Mouse (Mus musculus): ENCODE measurements around the gene Slc41a3. TPM values are rescaled to one million over a fixed set of nuclear protein-coding genes. Genes with fewer than 3 reads are reported as not detected.
"Not testable (repeated sequence)": the region's sequence is repeated elsewhere in the genome, so short reads cannot be mapped to it uniquely, and the experiment has no call there.

The Slc41a3 gene
- polyA plus RNA-seq, 1 experiment from 2014 or later = 34.8 TPM

DNA sequence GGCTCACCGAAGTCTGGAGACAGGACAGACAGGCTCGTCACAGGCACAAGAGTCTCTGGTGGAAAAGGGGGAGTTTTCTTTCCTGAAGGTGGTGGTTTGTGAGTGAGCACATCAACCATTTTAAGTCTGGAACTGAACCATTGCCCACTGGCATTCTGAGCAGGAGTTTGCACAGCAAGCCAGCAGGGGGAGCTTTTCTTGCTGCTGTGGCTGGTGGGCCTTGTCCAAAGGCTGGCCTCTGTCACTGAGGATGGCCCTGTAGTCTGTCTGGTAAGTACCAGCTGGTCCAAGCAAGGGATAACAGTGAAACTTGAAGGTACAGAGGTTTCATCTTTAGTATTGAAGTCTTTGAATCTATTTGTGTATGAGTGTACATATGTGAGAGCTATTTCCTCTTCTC is 49.2 kb downstream of the Slc41a3 start:
- peaks cover 14% of the 10 kb centered on the region for H3K4me1 ChIP-seq (replicated peaks)
- H3K27ac ChIP-seq = no peak overlapping the region
- no peak for DNase-seq
- H3K4me3 ChIP-seq (replicated peaks) = no peak overlapping the region
- H3K9ac ChIP-seq = no peak overlapping the region
- 0 out of 2 replicates have a peak, but pooled peaks have one; percentile 56 for ATAC-seq (ENCODE audit: low read depth)
- H3K4me2 ChIP-seq = no peak overlapping the region
- H3K9me3 ChIP-seq (replicated peaks) = no peaks in the 10 kb centered on the region
- WGBS (ENCODE audit: insufficient replicate concordance) = 35% methylated on average over 2 of the region's 2 CpGs
- no peaks in the 10 kb centered on the region for H3K27me3 ChIP-seq
- no peaks in the 10 kb centered on the region for H3K36me3 ChIP-seq

GRCm38 (mm10) chr6:90656344-90656850 is 51.9 kb downstream of the Slc41a3 start:
- H3K27ac ChIP-seq; H3K9ac ChIP-seq; H3K4me2 ChIP-seq; H3K36me3 ChIP-seq; ATAC-seq (ENCODE audit: low read depth); H3K27me3 ChIP-seq; H3K4me3 ChIP-seq (replicated peaks); DNase-seq; H3K9me3 ChIP-seq (replicated peaks): not testable (repeated sequence)
- peaks cover 32% of the 10 kb centered on the region for H3K4me1 ChIP-seq (replicated peaks)
- WGBS (ENCODE audit: insufficient replicate concordance) = 40% methylated on average over 2 of the region's 2 CpGs

DNA sequence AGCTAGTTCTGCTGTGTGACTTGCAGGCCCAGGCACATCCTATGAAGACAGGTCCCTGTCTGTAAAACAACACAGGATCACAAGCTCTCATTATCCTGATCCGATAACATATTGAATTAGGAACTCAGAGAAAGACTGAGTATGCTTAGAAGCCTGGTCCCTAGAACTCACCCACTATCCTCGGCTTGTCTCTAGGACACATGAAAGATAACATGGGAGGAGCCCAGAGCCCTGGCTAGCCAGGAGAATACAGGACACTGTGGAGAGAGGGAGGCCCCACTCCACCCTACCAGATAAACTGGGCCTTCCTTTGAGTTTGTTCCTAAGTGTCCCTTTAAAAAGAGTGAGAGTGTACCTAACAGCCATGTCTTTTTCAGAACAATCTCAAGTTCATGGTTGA is 55.4 kb downstream of the Slc41a3 start:
- peak overlapping the region; percentile 78 for H3K27ac ChIP-seq
- ATAC-seq (ENCODE audit: low read depth) = peak; percentile 94

DNA sequence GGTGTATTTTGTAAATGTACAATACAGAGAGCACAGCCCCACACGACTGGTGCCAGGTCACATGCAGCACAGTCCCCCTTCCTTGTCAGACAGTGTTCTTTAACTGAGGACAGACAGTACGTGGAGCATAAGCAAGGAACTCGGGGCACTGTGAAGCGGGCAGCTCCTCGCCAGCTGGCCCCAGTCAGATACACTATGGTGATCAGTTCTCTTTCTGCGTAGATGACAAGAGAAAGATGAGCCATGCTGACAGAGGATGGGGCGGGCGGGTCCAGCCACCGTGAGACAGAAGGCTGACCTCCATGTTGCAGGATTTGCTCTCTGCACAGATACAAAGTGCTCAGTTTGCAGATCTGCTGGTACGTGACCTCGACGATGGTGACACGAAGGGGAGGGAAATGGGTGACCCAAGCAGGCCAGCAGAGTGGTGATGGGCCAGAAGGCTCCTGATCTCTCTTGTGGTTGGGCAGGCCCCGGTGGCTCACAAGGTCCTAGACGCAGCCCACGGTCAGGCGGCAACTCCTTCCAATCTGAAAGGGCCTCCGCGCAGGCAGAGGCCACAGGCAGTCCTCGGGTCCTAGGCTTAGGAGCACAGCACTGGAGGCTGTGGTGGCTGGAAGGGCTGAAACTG is 56.0 kb downstream of the Slc41a3 start:
- H3K4me1 ChIP-seq (replicated peaks) = peaks cover 40% of the 10 kb centered on the region
- peak overlapping the region; percentile 45; the same call in 1 of the 2 replicates for H3K9ac ChIP-seq
- peak overlapping the region; percentile 78 for H3K27ac ChIP-seq
- no peak overlapping the region for H3K4me3 ChIP-seq (replicated peaks)
- H3K27me3 ChIP-seq = no peaks in the 10 kb centered on the region
- DNase-seq (no peak), ATAC-seq (ENCODE audit: low read depth) (no peak; the same call in 1 of the 2 replicates)
- 77% methylated on average over 20 of the region's 20 CpGs for WGBS (ENCODE audit: insufficient replicate concordance)
- peaks cover 38% of the 10 kb centered on the region for H3K36me3 ChIP-seq
- peak overlapping the region; percentile 42 for H3K4me2 ChIP-seq
- H3K9me3 ChIP-seq (replicated peaks) = no peaks in the 10 kb centered on the region

More for the DNA sequence above, 55.4 kb downstream of the Slc41a3 start:
- Histone ChIP-seq H3K4me1 (replicated peaks) (peaks cover 40% of the 10 kb centered on the region), H3K9ac (0 out of 2 replicates have a peak overlapping the region, but pooled peaks have one; percentile 45), H3K27me3 (no peaks in the 10 kb centered on the region), H3K9me3 (replicated peaks) (no peaks in the 10 kb centered on the region), H3K4me2 (peak overlapping the region; percentile 42), H3K4me3 (replicated peaks) (no peak overlapping the region), H3K36me3 (peaks cover 32% of the 10 kb centered on the region)
- WGBS (ENCODE audit: insufficient replicate concordance) = 35% methylated on average over 2 of the region's 2 CpGs
- peak; percentile 53 for DNase-seq

- peaks cover 43% of the 10 kb centered on the region for H3K36me3 ChIP-seq
- H3K27ac ChIP-seq = peak overlapping the region; percentile 78
- H3K9me3 ChIP-seq (replicated peaks) = no peaks in the 10 kb centered on the region
- H3K4me2 ChIP-seq = no peak overlapping the region
- H3K27me3 ChIP-seq = no peaks in the 10 kb centered on the region
- 82% methylated on average over 11 of the region's 11 CpGs for WGBS (ENCODE audit: insufficient replicate concordance)
- DNase-seq (no peak), ATAC-seq (ENCODE audit: low read depth) (no peak)
- peak overlapping the region; percentile 45; the same call in 1 of the 2 replicates for H3K9ac ChIP-seq
- H3K4me3 ChIP-seq (replicated peaks) = no peak overlapping the region
- H3K4me1 ChIP-seq (replicated peaks) = peaks cover 40% of the 10 kb centered on the region
Measured at GRCm38 (mm10) chr6:90661029-90661399, 56.5 kb downstream of the Slc41a3 start.

- H3K27me3 ChIP-seq = no peaks in the 10 kb centered on the region
- H3K9ac ChIP-seq = no peak overlapping the region
- no peak overlapping the region for H3K4me2 ChIP-seq
- H3K36me3 ChIP-seq = peaks cover 54% of the 10 kb centered on the region
- 93% methylated on average over 5 of the region's 5 CpGs for WGBS (ENCODE audit: insufficient replicate concordance)
- H3K9me3 ChIP-seq (replicated peaks) = no peaks in the 10 kb centered on the region
- DNase-seq (no peak), ATAC-seq (ENCODE audit: low read depth) (no peak)
- peaks cover 40% of the 10 kb centered on the region for H3K4me1 ChIP-seq (replicated peaks)
- no peak overlapping the region; the same call in 1 of the 2 replicates for H3K27ac ChIP-seq
- no peak overlapping the region for H3K4me3 ChIP-seq (replicated peaks)
Measured at GRCm38 (mm10) chr6:90662148-90662547, 57.6 kb downstream of the Slc41a3 start.

DNA sequence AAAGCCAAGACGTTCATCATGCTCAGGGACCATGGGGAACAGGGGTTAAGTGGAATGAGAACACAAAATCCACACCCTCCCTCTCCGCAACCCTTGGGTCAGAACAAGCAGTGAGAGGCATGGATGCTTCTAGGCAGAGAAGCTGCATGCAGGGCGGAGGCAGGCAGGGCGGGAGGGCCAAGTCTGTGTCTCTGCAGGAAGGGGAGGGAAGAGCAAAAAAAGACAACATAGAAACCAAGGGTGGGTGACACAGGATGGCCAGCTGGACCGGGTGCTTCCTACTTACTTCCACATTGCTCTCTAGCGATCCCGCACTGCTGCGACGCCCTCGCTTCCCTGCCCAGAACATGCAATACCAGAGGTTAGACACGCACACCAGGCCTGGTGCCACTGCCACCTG is 59.2 kb downstream of the Slc41a3 start:
- Histone ChIP-seq H3K4me3 (replicated peaks) (no peak overlapping the region), H3K27me3 (no peaks in the 10 kb centered on the region), H3K27ac (no peak overlapping the region), H3K36me3 (peaks cover 70% of the 10 kb centered on the region), H3K9ac (no peak overlapping the region), H3K4me2 (no peak overlapping the region), H3K9me3 (replicated peaks) (no peaks in the 10 kb centered on the region), H3K4me1 (replicated peaks) (peaks cover 34% of the 10 kb centered on the region)
- no peak for DNase-seq
- ATAC-seq (ENCODE audit: low read depth) = no peak
- WGBS (ENCODE audit: insufficient replicate concordance) = 73% methylated on average over 11 of the region's 11 CpGs

DNA sequence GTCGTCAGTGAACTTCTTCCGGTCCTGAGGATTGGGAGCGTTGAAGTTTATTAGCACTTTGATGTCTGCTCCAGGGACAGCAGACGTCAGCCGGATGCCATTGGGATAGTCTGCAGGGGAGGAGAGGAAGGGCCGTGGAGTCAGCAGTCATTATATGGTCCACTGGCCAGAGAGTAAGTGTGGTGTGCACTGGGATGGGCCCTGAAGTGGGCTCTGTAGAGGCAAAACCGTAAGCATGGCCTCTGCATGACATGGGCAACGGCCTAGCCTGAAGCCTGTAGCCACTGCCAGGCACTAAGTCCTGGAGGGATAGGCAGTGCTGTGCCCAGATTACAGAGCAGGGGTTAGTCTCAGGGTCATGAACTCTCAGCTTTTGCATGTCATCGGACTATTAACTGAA is 64.2 kb downstream of the Slc41a3 start:
- H3K4me2 ChIP-seq = no peak overlapping the region
- no peak overlapping the region for H3K4me3 ChIP-seq (replicated peaks)
- H3K4me1 ChIP-seq (replicated peaks) = no peaks in the 10 kb centered on the region
- DNase-seq = no peak
- H3K27me3 ChIP-seq = no peaks in the 10 kb centered on the region
- peaks cover 98% of the 10 kb centered on the region for H3K36me3 ChIP-seq
- H3K27ac ChIP-seq = no peak overlapping the region
- no peak for ATAC-seq (ENCODE audit: low read depth)
- 90% methylated on average over 9 of the region's 9 CpGs for WGBS (ENCODE audit: insufficient replicate concordance)
- no peak overlapping the region for H3K9ac ChIP-seq
- no peaks in the 10 kb centered on the region for H3K9me3 ChIP-seq (replicated peaks)

- WGBS (ENCODE audit: insufficient replicate concordance) = 73% methylated on average over 4 of the region's 4 CpGs
- DNase-seq (no peak), ATAC-seq (ENCODE audit: low read depth) (no peak)
- Histone ChIP-seq H3K9me3 (replicated peaks) (no peaks in the 10 kb centered on the region), H3K4me1 (replicated peaks) (peaks cover 17% of the 10 kb centered on the region), H3K4me3 (replicated peaks) (no peak overlapping the region), H3K27me3 (no peaks in the 10 kb centered on the region), H3K36me3 (peaks cover 71% of the 10 kb centered on the region), H3K9ac (no peak overlapping the region), H3K27ac (no peak overlapping the region), H3K4me2 (no peak overlapping the region)
Measured at GRCm38 (mm10) chr6:90678759-90679158, 74.2 kb downstream of the Slc41a3 start.

DNA sequence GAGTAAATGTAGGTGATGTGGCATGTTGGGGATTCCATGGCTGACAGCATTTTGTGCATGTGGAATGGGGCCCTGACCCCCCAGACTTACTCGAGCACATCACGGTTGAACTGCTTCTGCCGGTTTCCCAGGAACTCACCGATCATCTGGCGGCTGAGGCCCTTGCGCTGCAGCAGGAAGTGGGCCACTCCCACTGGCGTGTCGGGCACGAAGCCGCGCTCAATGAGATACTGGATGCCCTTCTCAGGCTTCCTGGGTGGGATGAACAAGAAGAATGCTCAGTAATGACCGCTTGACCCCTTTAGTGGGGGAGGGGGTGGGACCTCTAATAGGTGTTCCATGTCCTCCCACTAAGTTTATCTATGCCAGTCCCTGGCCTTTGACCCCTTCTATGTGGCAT is 75.9 kb downstream of the Slc41a3 start:
- no peak overlapping the region for H3K27ac ChIP-seq
- ATAC-seq (ENCODE audit: low read depth) (no peak), DNase-seq (no peak)
- H3K27me3 ChIP-seq = no peaks in the 10 kb centered on the region
- no peak overlapping the region for H3K9ac ChIP-seq
- H3K4me1 ChIP-seq (replicated peaks) = peaks cover 25% of the 10 kb centered on the region
- 71% methylated on average over 12 of the region's 12 CpGs for WGBS (ENCODE audit: insufficient replicate concordance)
- no peak overlapping the region for H3K4me3 ChIP-seq (replicated peaks)
- H3K4me2 ChIP-seq = no peak overlapping the region
- H3K36me3 ChIP-seq = peaks cover 58% of the 10 kb centered on the region
- H3K9me3 ChIP-seq (replicated peaks) = no peaks in the 10 kb centered on the region

- H3K4me2 ChIP-seq = no peak overlapping the region
- peaks cover 48% of the 10 kb centered on the region for H3K36me3 ChIP-seq
- H3K9ac ChIP-seq = no peak overlapping the region
- ATAC-seq (ENCODE audit: low read depth) (peak; percentile 63), DNase-seq (no peak)
- no peaks in the 10 kb centered on the region for H3K27me3 ChIP-seq
- 85% methylated on average over 3 of the region's 3 CpGs for WGBS (ENCODE audit: insufficient replicate concordance)
- H3K4me3 ChIP-seq (replicated peaks) = no peak overlapping the region
- peaks cover 32% of the 10 kb centered on the region for H3K4me1 ChIP-seq (replicated peaks)
- H3K9me3 ChIP-seq (replicated peaks) = no peaks in the 10 kb centered on the region
- no peak overlapping the region; the same call in none of the 2 replicates for H3K27ac ChIP-seq
Measured at GRCm38 (mm10) chr6:90683831-90684532, 79.5 kb downstream of the Slc41a3 start.
